Mouse (Mus musculus) kidney, postnatal 0 days (tissue): ENCODE measurements at regions not wholly inside any gene's neighbourhood (a gene's known extent, or its start where the extent isn't known, plus 50 kb on each side); places are given as distances from the start of the nearest gene placed in this dataset.

Source experiments
- ATAC-seq: fragments of 200-750 bp; cut with Nextera tagmentation; replicated peaks from 2 replicates; pipeline ENCODE4 v1.8.0; 2017; ENCODE audit warnings: low read depth, moderate number of reproducible peaks, moderate TSS enrichment, moderate library complexity; ENCODE audit not compliant: low FRiP score
- DNase-seq: peaks from one replicate; pipeline ENCODE4 v3.0.0-alpha.2; 2016; ENCODE audit warnings: low spot score
- H3K27ac ChIP-seq: fragments of 300-500 bp; sonication (generic); 2 replicates; pipeline ENCODE4 v1.5.1; 2014; ENCODE audit warnings: mild to moderate bottlenecking
- H3K27me3 ChIP-seq: fragments of 300-500 bp; sonication (generic); 2 replicates; pipeline ENCODE4 v1.6.1; 2014; ENCODE audit warnings: low read length, mixed read lengths; ENCODE audit not compliant: insufficient read depth
- H3K36me3 ChIP-seq: fragments of 300-500 bp; sonication (generic); 2 replicates; pipeline ENCODE4 v1.6.1; 2014; ENCODE audit warnings: low read length, mixed read lengths; ENCODE audit not compliant: insufficient read depth
- H3K4me1 ChIP-seq: fragments of 300-500 bp; sonication (generic); replicated peaks from 2 replicates; pipeline ENCODE4 v1.6.1; 2014; ENCODE audit warnings: antibody characterized with exemption, low read length, mixed read lengths; ENCODE audit not compliant: insufficient read depth
- H3K4me2 ChIP-seq: fragments of 300-500 bp; sonication (generic); 2 replicates; pipeline ENCODE4 v1.6.1; 2014; ENCODE audit warnings: mild to moderate bottlenecking, low read length, moderate library complexity, mixed read lengths
- H3K4me3 ChIP-seq: fragments of 300-500 bp; sonication (generic); replicated peaks from 2 replicates; pipeline ENCODE4 v1.5.1; 2014; ENCODE audit warnings: low read depth, low read length
- H3K9ac ChIP-seq: fragments of 300-500 bp; sonication (generic); 2 replicates; pipeline ENCODE4 v1.6.1; 2014; ENCODE audit warnings: low read depth, low read length
- H3K9me3 ChIP-seq: fragments of 300-500 bp; sonication (generic); replicated peaks from 2 replicates; pipeline ENCODE4 v1.6.1; 2016; ENCODE audit warnings: low read length, inconsistent platforms, mixed read lengths
- CTCF ChIP-seq: IDR thresholded peaks from 2 replicates; pipeline ENCODE4 v1.5.1; 2016; ENCODE audit warnings: antibody characterized with exemption, low read depth, mild to moderate bottlenecking, moderate library complexity
- WGBS: fragments of 180-500 bp; shearing (Covaris S2); extraction: QIAGEN DNeasy Blood & Tissue Kit; methylation state at CpG from one replicate; pipeline ENCODE4 v1.1.7; 2014; 5-methylcytosine and 5-hydroxymethylcytosine counted together

DNA sequence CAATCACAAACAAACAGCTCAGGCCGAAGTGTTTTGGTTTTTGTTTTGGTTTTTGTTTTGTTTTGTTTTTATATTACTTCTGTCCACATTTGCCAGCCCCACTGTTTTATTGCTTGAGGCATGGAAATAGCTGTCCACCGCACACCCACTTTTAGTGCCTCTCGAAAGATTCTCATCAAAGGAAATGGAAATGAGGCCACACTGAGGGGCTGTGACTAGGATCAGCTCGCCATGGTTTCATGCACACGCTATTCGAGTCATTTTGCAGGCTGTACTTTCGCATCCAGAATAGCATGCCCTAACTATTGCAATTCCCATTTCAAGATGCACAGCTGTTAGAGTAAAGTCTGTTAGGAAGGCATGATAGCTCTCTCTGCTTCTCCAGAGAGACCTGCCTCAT is 1543.4 kb upstream of the Tenm3 start:
- DNase-seq (no peak), ATAC-seq (no peak)
- Histone ChIP-seq H3K9ac (no peak overlapping the region), H3K27me3 (no peaks in the 10 kb centered on the region), H3K4me3 (no peak overlapping the region), H3K9me3 (no peaks in the 10 kb centered on the region), H3K4me2 (no peak overlapping the region), H3K36me3 (no peaks in the 10 kb centered on the region), H3K27ac (no peak overlapping the region), H3K4me1 (no peaks in the 10 kb centered on the region)
- 49% methylated on average over 7 of the region's 7 CpGs for WGBS
- TF ChIP-seq CTCF = no peak

DNA sequence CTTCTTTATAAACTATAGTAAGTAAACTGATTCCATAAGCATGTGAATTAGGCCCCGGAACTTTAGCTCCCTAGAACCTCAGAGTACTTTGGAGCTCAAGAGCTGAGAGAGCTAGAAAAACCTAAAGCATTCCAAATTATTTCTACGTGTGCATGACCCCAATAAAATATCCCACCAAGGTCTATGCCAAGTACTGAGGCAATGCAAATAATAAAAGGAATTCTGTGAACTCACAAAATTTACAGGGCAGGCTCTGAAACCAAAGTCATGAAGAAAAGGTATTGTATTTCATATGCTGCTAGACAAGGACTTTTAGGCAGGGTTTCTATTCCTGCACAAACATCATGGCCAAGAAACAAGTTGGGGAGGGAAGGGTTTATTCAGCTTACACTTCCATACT is 1539.9 kb upstream of the Tenm3 start:
- H3K27me3 ChIP-seq = no peaks in the 10 kb centered on the region
- TF ChIP-seq CTCF = no peak
- ATAC-seq (no peak), DNase-seq (no peak)
- H3K9ac ChIP-seq = no peak overlapping the region
- no peak overlapping the region for H3K4me2 ChIP-seq
- no peaks in the 10 kb centered on the region for H3K9me3 ChIP-seq
- H3K4me3 ChIP-seq = no peak overlapping the region
- no peak overlapping the region for H3K27ac ChIP-seq
- H3K4me1 ChIP-seq = no peaks in the 10 kb centered on the region
- no peaks in the 10 kb centered on the region for H3K36me3 ChIP-seq
- WGBS = 59% methylated on average over 2 of the region's 2 CpGs

- no peak overlapping the region for H3K4me2 ChIP-seq
- DNase-seq = no peak
Observed at GRCm38 (mm10) chr8:50379745-50380144, 1536.0 kb upstream of the Tenm3 start.

DNA sequence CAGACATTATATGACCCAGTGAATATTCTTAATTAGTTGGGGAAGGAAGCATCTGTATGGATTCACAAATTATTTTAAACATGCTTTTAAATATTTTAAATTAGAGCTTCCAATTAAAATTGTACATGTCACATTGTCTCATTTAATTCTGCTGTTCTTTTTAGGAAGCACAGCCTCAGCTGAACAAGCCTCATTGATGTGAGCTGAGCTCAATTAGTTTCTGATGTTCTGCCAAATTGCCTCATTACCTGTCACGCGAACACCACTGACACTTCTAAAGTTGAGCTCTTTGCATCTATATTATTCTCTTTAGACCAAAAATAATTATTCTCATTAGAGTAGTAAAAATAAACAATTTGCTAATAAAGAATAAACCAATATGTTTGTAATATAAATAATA is 1530.0 kb upstream of the Tenm3 start:
- Histone ChIP-seq H3K4me2 (no peak overlapping the region), H3K36me3 (no peaks in the 10 kb centered on the region), H3K9ac (no peak overlapping the region), H3K4me3 (no peak overlapping the region), H3K4me1 (no peaks in the 10 kb centered on the region), H3K9me3 (no peaks in the 10 kb centered on the region), H3K27me3 (no peaks in the 10 kb centered on the region), H3K27ac (no peak overlapping the region)
- TF ChIP-seq CTCF = no peak
- DNase-seq (no peak), ATAC-seq (no peak)
- 84% methylated on average over 2 of the region's 2 CpGs for WGBS

More at GRCm38 (mm10) chr8:50379745-50380144, 1536.0 kb upstream of the Tenm3 start:
- no peak overlapping the region for H3K9ac ChIP-seq
- no peak for ATAC-seq
- TF ChIP-seq CTCF = no peak
- no peaks in the 10 kb centered on the region for H3K9me3 ChIP-seq
- 31% methylated on average over 4 of the region's 4 CpGs for WGBS
- no peaks in the 10 kb centered on the region for H3K36me3 ChIP-seq
- no peak overlapping the region for H3K4me3 ChIP-seq
- no peak overlapping the region for H3K27ac ChIP-seq
- no peaks in the 10 kb centered on the region for H3K4me1 ChIP-seq
- no peaks in the 10 kb centered on the region for H3K27me3 ChIP-seq

GRCm38 (mm10) chr8:50326485-50326884 is 1482.7 kb upstream of the Tenm3 start:
- DNase-seq = no peak
- no peaks in the 10 kb centered on the region for H3K27me3 ChIP-seq
- H3K4me3 ChIP-seq = no peak overlapping the region
- no peak overlapping the region for H3K4me2 ChIP-seq
- H3K27ac ChIP-seq = no peak overlapping the region
- 56% methylated on average over 3 of the region's 3 CpGs for WGBS
- H3K36me3 ChIP-seq = no peaks in the 10 kb centered on the region
- no peak overlapping the region for H3K9ac ChIP-seq
- no peak for ATAC-seq
- H3K9me3 ChIP-seq = no peaks in the 10 kb centered on the region
- TF ChIP-seq CTCF = no peak
- no peaks in the 10 kb centered on the region for H3K4me1 ChIP-seq

DNA sequence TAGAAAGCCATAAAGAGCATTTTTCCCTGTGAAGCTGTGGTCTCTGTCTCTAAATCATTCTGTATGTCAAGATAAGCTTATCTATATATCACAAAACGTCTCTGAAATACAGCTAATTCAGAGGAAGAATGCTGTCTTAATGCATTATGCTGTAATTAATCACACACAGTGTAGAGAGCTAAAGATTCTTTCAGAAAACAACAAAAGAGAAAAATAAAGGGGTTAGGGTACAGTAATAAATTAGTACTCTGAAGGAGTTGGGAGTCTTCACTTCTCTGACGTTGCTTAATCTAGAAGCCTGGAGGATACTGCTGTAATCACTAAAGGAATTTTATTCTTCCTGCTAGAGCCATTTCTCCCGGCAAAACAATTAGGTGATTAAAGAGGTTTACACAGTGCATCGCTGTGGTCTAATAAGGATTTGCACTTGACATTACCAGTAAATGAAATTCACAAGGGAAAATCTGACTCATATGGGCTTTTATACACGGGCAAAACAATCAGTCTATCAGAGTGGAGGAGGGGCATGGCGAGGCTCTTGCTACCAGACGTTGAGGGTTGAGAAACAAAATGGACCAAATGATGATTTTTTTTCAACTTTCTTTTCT is 1477.7 kb upstream of the Tenm3 start:
- ATAC-seq = 0 out of 2 replicates have a peak, but pooled peaks have one; percentile 29
- 20% methylated on average over 7 of the region's 7 CpGs for WGBS

DNA sequence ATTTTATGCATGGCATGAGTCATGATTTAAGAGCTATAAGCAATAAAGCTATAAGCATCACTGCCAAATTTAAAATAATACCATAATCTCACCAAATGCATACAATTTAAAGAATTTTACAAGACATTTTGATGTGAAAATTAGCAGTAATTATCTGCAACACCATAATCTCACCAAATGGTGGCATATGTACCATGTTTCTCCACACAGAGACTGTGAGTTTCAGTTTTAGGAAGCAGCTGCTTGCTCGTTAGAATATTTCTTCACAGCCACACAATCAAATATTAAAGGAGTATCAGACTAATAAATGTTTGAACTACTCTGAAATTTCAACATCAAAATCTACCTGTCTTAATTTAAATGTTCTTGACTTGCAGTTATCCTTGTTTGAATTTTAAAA is 1472.9 kb upstream of the Tenm3 start:
- no peaks in the 10 kb centered on the region for H3K4me1 ChIP-seq
- no peak overlapping the region for H3K4me2 ChIP-seq
- no peak overlapping the region for H3K27ac ChIP-seq
- H3K36me3 ChIP-seq = no peaks in the 10 kb centered on the region
- DNase-seq (peak; percentile 46), ATAC-seq (no peak)
- peak; percentile 43; the same call in 1 of the 2 replicates for TF ChIP-seq CTCF
- 33% methylated on average over 1 of the region's 1 CpGs for WGBS
- no peaks in the 10 kb centered on the region for H3K9me3 ChIP-seq
- no peak overlapping the region for H3K9ac ChIP-seq
- H3K27me3 ChIP-seq = no peaks in the 10 kb centered on the region
- H3K4me3 ChIP-seq = no peak overlapping the region

More for the DNA sequence above, 1477.7 kb upstream of the Tenm3 start:
- H3K4me1 ChIP-seq = no peaks in the 10 kb centered on the region
- H3K9me3 ChIP-seq = no peaks in the 10 kb centered on the region
- TF ChIP-seq CTCF = no peak
- peak; percentile 79 for DNase-seq
- no peak overlapping the region for H3K27ac ChIP-seq
- H3K36me3 ChIP-seq = no peaks in the 10 kb centered on the region
- H3K27me3 ChIP-seq = no peaks in the 10 kb centered on the region
- no peak overlapping the region for H3K9ac ChIP-seq
- no peak overlapping the region for H3K4me2 ChIP-seq
- H3K4me3 ChIP-seq = no peak overlapping the region
